Mouse (Mus musculus) small intestine, adult 2 months (tissue): Measurements from ENCODE around the gene Ap1m2.

Source experiments
- CTCF ChIP-seq: fragments of 200-500 bp; IDR thresholded peaks from 2 replicates; pipeline ENCODE4 v1.5.1; 2012; ENCODE audit warnings: low read depth, mild to moderate bottlenecking, control low read depth, inconsistent platforms, low read length, moderate library complexity, mixed read lengths; ENCODE audit not compliant: insufficient replicate concordance, insufficient read length; ENCODE audit errors: extremely low read depth
- POLR2A ChIP-seq: fragments of 200-500 bp; IDR thresholded peaks from 2 replicates; pipeline ENCODE4 v1.6.1; 2012; ENCODE audit warnings: low read depth, mild to moderate bottlenecking, control low read depth, inconsistent platforms, low read length, moderate library complexity

DNA sequence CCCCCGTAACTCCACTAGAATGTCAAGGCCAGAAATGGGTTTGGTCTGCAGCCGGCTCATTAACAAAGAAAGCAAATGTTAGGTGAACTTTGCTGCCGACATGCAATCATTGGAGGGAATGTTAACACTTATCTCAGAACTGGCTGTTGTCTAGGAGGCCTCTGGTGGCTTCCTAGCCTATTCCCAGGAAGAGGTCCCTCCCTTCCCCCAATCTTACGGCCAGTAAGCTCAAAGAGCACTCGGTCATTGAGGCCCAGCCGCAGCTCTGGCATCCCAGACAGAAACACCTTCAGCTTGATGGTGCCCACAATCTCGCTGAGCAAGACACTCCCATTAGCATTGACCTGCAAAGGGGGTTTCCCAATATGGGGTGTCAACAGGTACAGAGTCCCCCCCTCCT is 7.1 kb downstream of the Ap1m2 start:
- TF ChIP-seq POLR2A (no peak), CTCF (no peak)
